In the genomic region with DNA sequence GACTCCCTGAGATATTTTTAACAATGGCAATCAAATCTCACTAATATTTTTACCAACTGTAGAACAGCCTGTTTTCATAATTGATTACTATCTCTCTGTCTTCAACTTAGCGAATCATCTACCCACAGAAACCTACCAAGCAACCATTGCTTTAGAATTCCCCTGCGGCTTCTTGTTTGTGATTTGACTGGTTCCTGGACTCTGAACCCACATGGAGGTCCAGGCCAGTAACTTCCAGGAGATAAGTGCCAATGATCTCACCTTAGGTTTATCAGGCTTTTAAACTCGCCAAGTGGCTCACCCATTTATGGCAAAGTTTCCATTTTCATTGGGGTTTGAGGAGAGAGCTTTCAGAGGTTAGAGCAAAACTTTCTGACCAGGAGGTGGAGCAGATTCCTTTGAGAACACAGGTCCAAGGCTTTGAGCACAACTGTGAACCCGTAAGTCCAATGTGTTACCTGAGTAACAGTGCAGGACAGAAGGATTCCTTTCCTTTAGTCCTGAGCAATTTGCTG, we compare ENCODE assay signal across 16 mouse cellular contexts.
DNase-seq lines count a peak whose midpoint lies in the region; ATAC-seq lines count a peak whose summit lies in the region.
"Had no signal": no experiment of that assay in that cellular context is flagged by ENCODE, and none has a peak within 500 bp of the region (broad histone marks: within the 10 kb centered on the region; RNA-seq: fewer than 3 reads in every experiment).

No protein-coding gene starts in this region.

- no peak for ATAC-seq in kidney, embryonic 16.5 days (ENCODE audit: low FRiP score, low TSS enrichment)
- ATAC-seq in monocyte, adult 5-6 weeks (replicated peaks; ENCODE audit: insufficient number of reproducible peaks, low FRiP score, low TSS enrichment, poor library complexity, severe bottlenecking), result no peak
- ATAC-seq: activated CD4-positive, CD25-positive, alpha-beta regulatory T cell, adult 4 months; forebrain, embryonic 15.5 days; liver, embryonic 12.5 days had no signal

- peak; percentile 3 to 4 for DNase-seq in heart, adult 18-20 months
- DNase-seq in heart, postnatal 36 days, result no peak
- peak; percentile 8 to 36 for DNase-seq in kidney, adult 8-10 months
- DNase-seq in NIH3T3 (ENCODE audit: low read depth), result peak; percentile 12
- DNase-seq in kidney, postnatal 14 days, result peak; percentile 9
- DNase-seq: adrenal gland, postnatal 14 days; cerebellum, adult 11-12 months; cerebellum, postnatal 25 days; right cerebral cortex, postnatal 25 days had no signal

- H3K9ac ChIP-seq in kidney, embryonic 16.5 days (replicated peaks; ENCODE audit: low read length), result no peak overlapping the region
- H3K9ac ChIP-seq: forebrain, embryonic 15.5 days; hindbrain, embryonic 15.5 days; liver, embryonic 12.5 days had no signal

- H3K4me3 ChIP-seq in kidney, embryonic 16.5 days (ENCODE audit: low read length), result no peak overlapping the region
- H3K4me3 ChIP-seq: erythroblast, embryonic 14.5 days; forebrain, embryonic 15.5 days; hindbrain, embryonic 15.5 days; liver, embryonic 12.5 days had no signal

- no peaks in the 10 kb centered on the region for H3K36me3 ChIP-seq in kidney, embryonic 16.5 days (ENCODE audit: insufficient read depth, low read length)
- H3K36me3 ChIP-seq: forebrain, embryonic 15.5 days; hindbrain, embryonic 15.5 days; liver, embryonic 12.5 days had no signal

- H3K27me3 ChIP-seq in kidney, embryonic 16.5 days (ENCODE audit: insufficient read depth, low read length), result no peaks in the 10 kb centered on the region
- H3K27me3 ChIP-seq: forebrain, embryonic 15.5 days; hindbrain, embryonic 15.5 days; liver, embryonic 12.5 days had no signal

- H3K9me3 ChIP-seq in kidney, embryonic 16.5 days (ENCODE audit: low read length), result no peaks in the 10 kb centered on the region
- H3K9me3 ChIP-seq: forebrain, embryonic 15.5 days; hindbrain, embryonic 15.5 days; liver, embryonic 12.5 days had no signal

- no peak overlapping the region for H3K27ac ChIP-seq in kidney, embryonic 16.5 days (ENCODE audit: low read length)
- H3K27ac ChIP-seq: forebrain, embryonic 15.5 days; hindbrain, embryonic 15.5 days; liver, embryonic 12.5 days had no signal

- H3K4me1 ChIP-seq in kidney, embryonic 16.5 days (ENCODE audit: insufficient read depth, low read length), result no peaks in the 10 kb centered on the region
- H3K4me1 ChIP-seq: forebrain, embryonic 15.5 days; hindbrain, embryonic 15.5 days; liver, embryonic 12.5 days had no signal

- 78% methylated on average over 4 of the region's 4 CpGs for WGBS in kidney, embryonic 16.5 days

- H3K4me2 ChIP-seq in kidney, embryonic 16.5 days (replicated peaks; ENCODE audit: low read depth, low read length), result no peak overlapping the region
- H3K4me2 ChIP-seq: forebrain, embryonic 15.5 days; hindbrain, embryonic 15.5 days; liver, embryonic 12.5 days had no signal

- intact Hi-C loops in heart, postnatal 36 days (cut with DNase I), result loop anchor here (5.0 kb wide), 1 partner anchor 172 kb away; a partner anchor contains a TSS

Comparison
In these comparisons a context has a peak if more than half of its experiments do, and no peak if none do; other contexts are left out.
1. DNase-seq: peak in heart, adult 18-20 months (2 of 2), kidney, adult 8-10 months (2 of 2), NIH3T3 (single experiment) and kidney, postnatal 14 days (single experiment); none in heart, postnatal 36 days (0 of 2).